Mouse (Mus musculus) spleen, postnatal 4 days (tissue): ENCODE measurements at regions not wholly inside any gene's neighbourhood (a gene's known extent, or its start where the extent isn't known, plus 50 kb on each side); places are given as distances from the start of the nearest gene placed in this dataset.

Experiments
- DNase-seq, 2 experiments: peaks; one replicate each; pipeline ENCODE4 v3.0.0; 2022; ENCODE audit warnings: low spot score in 2 of 2

DNA sequence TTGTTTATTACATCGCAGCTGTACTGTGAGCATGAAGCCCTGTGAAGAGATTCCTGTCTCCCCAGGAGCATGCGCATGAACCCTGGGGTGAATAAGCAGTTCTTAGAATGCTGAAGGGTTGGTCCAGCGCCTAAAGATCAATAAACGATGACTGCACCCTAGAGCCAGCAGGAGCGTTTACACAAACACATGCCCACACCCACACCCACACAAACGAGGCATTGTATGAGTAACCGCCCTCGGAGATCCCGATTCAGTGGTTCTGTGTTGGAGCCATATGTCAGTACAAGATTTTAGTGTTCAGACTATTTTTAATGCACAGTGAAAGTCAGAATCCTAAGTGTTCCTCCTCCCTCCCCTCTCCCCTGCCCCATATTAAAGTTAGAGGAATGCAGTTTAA, 57.3 kb downstream of the Edn1 start:
- no peak for DNase-seq

DNA sequence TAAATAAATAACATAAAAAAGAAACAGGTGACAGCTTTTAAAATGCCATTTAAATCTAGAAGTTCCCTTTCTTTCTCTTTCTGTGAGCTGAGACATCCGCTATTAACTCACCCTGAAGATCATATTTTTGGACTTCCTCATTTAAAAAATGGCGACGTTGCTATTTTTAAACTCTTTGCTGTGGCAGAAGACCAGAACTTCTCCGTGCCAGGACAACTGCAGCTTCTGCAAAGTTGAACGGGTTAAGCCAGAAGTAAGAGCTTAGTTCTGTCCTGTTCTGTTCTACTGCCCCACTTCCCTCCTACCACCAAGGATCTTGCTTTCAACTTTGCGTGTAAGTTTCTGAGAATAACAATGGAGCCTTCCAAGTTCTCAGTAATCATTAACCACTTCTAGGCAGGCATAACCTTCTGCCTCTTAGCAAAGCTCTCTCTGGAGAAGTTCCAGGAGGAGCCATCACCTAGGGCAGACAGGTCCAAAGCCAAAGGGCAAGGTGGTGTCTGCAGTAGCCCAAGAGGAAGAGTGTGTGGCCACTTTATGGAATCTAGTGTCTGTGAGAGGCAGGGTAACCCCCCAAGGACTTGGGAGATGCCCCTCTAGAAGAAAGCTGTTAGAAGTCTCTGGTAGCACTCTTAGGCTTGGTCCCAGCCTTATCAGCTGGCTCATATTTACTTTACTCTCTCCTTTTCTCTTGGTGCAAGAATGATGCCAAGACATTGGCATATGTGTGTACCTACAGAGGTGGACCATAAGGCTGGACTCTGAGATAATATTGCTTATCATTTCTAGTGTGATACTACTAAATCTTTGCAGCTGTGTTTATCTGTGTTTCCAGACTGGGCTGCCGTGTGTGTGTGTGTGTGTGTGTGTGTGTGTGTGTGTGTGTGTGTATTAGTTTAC, 66.6 kb downstream of the Edn1 start:
- DNase-seq, result no peak

DNA sequence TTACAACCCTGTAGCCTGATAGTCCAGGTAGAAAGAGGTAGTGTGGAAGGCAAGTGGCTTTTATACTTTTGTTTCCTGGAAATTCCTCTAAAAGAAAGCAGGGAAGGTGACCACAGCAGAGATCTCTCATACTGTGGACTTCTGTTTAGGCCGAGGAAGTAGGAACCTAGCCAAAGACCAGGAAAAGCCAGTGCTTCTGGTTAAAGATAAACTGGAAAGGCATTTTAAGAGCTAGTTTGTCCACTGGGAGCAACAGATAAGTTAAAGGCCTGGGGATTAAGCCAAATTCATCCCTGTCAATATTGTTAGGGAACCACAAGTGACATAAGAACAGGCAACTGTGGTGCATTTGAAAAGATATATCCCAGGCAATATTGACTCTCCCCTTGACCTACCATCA, 68.5 kb downstream of the Edn1 start:
- no peak for DNase-seq

DNA sequence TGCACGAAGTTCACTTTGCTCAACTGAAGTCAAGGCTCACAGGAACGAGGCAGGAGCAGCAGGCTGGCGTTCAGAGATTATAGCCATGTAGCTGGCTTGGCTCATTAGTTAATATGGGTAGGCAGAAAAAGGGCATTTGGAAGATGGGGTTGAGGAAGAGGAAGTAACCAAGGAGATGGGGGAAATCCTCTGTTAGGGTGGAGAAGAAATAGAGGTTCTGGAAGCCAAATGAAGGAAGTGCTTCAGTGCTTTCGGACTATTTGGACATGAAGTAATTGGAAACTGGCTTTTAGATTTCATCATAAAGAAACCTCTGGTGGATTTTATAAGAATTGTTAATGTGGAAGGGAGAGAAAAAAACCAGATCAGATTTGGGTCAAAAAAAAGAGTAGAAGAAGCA, 70.9 kb downstream of the Edn1 start:
- no peak for DNase-seq

DNA sequence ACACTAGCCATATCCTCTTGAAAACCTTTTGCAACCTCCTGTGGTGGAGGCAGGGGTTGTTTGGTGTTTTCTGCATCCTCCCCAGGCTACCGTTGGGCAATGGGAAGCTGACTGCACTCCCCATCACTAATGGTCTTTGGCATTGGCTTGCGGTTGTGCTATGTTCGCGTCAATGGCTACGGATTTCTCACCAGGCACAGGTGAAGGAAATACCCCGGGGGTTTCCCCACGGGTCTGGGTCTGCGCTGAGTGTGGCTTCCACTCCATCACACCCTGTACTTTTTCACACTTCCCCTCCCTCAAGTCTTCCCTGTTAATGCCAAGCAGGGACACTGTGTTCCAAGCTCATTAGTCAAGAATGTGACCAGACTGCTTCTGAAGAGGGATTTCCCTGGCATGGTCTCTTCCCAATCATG, 72.9 kb downstream of the Edn1 start:
- DNase-seq, result no peak

DNA sequence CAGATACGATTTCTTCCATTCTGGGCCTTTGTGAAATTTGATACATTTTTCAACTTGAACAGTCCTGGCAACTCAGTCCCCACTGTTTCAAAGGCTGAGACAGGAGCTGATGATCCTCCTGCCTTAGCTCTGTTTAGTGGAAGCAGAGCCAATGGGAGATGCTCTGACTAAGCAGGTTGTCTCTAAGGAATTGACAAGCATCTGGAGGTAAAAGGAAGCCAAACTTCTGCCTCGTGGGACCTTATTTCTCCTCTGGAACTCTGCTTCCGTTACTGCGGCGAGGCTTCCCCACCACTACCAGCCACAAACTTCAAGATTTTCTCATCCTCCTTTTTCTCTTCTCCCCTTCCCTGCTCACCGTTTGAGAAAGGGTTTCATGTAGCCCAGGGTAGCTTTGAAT, 78.4 kb downstream of the Edn1 start:
- DNase-seq, result no peak

DNA sequence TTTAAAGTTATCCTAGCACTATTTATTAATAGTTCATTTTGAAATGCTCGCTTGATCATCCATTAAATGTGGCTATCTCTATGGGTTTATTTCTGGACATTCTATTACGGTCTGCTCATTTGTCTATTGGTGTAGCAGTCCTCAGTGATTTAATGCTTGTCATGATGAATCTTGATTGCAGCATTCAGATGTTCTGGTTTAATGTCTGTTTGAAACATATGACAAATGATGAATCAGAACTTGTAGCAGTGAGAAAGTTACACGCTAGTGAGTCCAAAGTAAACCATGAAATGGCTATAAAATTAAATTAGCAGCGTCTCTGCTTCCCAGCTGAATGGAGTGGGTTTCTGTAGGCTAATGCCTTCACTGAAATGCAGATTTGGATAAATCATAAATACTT, 81.8 kb downstream of the Edn1 start:
- DNase-seq, result no peak

DNA sequence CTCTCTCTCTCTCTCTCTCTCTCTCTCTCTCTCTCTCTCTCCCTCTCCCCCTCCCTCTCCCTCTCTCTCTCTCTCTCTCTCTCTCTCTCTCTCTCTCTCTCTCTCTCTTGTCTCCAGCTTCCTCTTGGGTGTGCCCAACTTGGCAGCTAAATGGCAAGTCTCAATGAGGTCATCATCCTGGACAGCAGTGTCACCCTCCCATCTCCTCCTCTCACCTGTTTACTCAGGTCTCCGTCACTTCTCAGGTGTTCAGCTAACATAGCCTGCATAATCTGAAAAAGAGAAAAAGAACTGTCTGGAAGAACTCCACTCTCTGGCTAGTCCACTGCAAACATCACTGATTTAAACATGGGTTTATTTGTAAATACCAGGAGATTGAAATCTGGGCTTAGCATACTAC, 89.1 kb downstream of the Edn1 start:
- no peak for DNase-seq

DNA sequence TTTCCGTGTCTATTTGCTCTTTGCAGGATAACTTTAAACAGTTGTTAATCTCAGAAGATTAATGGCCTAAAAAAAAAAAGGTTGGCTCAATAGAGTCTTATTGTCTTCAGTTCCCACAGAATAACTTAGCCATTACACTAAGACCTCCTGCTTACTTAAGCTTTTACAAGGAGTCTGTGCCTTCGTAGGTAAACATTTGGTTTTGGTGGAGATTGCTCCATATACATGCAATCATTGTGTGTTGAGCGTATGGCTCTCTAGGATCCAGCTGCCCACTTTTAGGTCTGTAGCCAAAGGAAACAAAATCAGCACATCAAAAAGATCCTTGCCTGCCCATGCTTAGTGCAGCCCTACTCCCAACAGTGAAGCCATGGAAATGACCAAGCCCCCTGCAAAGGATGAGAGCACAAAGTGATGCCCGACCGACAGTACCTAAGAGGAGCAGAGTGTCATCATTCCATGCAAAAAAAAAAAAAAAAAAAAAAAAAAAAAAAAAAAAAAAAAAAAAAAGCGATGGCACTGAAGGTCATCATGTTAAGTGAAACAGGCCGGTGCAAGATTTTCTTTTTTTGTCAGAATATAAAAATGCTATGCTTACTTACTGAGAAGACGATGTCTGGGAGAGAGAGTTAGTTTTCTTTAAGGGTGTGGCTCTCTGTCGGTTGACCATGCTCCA, 90.2 kb downstream of the Edn1 start:
- DNase-seq, result no peak

DNA sequence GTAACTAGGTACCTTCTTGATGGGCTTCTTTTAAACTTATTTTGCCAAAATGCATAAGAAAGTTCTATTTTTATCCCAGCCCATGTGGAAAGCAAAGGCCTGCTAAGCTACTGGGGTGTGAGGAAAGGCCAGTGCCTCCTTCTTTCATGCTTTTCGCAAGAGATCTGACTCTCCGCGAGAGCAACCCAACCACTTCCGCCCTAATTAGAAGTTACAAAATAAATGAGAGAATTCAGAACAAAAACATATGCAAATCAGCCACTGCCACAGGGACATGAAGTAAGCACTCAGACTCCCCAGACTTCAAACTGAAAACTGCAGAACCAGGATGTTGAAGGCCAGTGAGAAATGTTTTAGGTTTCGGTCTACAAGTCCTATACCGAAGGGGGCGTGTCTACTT, 91.4 kb downstream of the Edn1 start:
- DNase-seq, result no peak

DNA sequence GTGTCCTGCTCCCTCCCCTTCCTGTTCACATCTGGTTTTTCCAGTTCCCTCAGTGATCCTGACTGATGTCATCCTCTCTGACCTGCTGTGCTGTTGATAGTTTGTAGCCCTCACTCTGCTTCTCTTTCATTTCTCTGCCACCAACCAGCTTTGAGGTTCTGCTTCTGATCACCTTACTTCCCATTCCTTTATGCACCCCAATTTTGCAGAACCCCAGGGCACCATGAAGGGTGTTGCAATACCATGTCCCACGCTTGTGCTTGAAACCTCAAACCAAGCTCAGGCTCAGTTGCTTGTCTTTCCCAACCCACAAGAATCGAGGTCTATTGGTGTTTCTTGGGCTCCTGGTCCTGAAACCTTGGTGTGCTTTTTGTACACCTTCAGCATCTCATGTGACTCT, 93.3 kb downstream of the Edn1 start:
- DNase-seq, result no peak

DNA sequence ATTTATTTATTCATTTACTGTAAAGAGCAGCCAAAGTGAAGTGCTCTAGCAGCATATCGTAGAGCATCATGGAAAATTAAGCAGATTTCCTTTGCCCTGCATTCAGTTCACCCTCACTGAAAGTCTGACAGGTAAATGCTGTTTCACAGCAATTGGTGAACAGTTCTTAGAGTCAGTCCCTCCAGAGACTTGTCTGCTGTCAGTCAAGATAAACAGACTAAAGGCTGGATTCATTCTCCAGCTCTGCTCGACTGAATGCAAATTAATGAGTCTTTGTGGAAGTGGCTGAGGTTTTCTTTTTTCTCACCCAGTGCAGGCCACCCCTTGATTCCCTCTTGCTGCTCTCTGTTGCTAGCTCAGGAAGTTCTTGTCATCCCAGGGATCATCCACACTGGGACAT, 100.2 kb downstream of the Edn1 start:
- no peak for DNase-seq

DNA sequence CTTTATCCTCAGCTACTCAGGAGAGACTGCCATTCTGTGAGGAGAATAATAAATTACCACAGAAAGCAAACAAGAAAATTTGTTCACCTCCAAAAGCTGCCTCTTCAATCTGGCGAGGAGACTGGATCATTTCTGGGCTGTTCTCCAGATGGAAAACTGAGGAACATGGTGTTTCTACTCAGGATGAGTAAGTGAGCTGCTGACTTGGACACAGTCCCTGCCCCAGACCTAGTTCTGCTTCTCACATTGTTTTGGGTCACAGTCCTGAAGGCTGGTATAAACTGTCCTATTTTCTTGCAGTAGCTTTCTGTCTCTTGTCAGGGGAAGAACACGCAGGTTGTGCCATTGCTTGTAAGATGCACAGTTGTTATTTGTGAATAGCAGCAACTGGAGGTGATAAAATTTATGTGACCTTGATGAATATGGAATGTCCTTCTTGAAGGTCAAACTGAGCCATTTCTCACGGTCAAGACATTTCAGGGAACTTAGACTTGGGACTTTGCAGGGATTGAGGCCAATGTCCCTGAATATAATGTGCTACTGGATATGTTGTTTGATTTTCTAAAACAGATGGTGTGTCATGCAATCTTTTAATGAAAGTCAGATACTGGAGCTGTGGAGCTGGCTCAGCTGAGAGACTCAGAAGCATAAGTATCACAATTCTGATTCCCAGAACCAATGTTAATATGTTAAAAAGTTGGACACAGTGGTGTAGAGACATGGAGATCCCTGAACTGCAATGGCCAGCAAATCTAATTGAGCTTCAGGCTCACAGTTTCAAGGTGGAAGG, 102.2 kb downstream of the Edn1 start:
- DNase-seq, result no peak

DNA sequence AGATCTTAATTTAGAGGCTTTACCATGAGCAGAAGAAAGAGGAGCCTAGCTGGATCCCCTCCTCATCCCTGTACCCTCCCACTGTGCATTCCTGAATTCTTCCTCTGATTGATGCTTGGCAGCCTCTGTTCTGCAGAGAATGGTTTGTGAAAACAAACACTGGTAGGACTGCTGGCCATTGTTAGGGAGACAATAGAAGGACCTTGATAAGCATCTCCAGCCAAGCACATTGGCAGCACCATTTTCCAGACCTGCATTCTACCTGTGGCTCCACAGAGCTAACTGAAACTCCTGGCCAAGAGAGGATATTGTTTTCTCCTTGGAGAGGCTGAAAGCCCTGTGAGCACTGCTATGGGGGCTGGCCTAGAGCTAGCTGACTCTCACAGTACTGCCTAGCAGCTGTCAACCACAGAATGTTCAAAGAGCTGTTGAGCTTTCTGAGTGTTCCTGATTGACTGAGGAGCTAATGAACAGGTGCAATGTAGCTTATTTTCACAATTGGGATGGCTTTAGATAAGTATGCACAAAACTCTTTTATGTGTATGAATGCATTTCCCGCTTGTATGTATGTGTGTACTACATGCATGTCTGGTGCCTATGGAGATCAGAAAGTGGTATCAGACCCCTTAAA, 111.5 kb downstream of the Edn1 start:
- no peak for DNase-seq

DNA sequence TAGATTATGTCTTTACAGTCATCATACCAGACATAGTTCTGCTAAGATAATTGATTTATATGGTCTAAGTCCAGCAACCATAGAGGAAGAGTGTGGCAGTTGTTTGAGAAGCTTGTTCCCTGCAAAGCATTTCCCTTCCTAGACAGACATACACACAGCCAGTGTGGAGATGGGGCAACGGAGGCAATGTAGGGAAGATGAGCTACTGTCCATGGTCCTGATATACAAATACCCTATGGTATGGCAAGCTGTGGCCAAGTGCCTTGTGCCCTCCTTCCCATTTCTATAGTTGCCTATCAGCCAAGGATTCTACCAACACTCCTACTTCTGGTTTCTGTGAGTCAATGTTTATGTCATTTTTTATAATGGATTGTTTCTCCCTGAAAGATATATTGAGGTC, 145.6 kb downstream of the Edn1 start:
- no peak for DNase-seq

DNA sequence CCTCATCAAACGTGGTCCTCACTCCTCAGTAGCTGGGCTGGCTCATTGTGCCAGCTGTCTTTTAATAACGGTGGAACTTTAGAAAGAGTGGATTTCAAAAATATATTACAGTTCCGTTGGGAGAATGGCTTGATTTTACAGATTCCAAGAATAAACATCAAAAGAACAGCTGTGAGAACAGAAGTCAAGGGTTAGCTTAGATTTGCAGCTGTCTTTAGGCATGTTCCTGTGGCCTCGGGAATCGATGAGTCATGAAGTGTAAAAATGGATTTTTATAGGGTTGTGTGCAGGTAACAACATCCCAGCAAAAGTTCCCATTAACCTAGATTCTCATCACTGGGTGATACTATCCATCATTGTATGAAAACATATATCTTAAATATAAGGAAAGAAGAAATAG, 152.4 kb downstream of the Edn1 start:
- no peak for DNase-seq

DNA sequence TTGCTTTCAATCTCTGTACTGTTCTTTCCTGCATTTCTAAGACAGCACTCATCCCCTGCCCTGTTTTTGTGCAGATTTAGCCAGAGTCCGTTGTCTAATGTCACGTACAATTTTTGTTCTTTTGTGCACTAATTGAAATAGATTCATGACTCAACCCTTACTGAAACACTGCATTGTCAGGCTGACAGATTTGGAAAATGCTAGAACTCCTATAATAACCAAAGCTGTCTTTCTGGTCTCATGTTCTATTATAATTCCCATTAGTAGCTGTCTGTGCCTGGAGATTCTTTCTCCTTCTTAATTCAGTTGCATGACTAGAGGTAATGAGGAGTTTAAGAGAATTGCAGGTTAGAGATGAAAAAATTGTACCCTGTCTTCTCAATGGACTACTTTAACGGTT, 158.6 kb downstream of the Edn1 start:
- DNase-seq, result no peak

DNA sequence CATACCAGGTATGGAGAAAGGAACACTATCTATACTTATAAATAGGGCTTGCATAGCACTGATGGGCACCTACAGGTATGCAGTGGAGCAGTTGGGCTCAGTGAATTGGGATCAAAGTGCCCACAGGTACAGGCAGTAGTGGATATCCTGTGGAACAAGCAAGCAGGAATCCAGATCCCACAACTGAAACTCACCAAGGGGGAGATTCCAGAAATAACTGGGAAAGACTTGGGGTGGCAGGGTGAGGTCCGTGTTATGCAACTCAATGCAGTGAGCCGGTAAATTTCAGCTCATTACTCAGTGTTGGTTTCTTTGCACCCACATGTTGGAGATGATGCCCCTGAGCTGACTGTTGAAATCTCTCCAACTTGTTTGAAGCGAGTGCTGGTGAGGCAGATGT, 177.5 kb downstream of the Edn1 start:
- no peak for DNase-seq

DNA sequence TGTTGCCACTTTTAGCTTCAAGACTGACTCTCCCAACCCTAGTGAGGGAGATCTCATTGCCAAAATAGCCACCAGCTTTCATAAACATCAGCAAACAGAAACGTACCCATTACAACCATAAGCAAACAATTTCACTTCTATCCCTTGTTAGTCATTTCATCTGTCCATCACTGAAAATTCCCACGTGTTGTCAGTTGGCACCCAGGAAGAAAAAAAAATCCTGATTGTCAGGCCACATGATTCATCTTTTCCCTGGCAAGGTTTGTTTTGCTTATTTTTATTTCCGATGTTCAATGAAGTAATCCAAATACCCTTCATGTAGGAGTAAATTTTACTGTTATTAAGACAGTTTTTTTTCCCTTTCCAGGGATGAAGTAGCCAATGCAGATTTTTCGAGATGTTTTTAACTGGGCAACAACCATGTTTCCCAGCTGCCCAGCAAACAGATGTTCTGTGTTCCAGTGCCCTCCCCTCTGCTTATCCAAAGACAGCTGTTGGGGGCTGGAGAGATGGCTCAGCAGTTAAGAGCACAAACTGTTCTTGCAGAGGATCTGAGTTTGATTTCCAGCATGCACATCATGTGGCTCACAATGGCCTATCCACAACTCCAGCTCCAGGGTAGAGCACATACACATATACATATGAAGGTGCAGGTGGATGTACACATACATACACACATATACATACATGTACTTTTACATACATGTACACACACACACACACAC, 189.3 kb upstream of the Phactr1 start:
- DNase-seq, result no peak

DNA sequence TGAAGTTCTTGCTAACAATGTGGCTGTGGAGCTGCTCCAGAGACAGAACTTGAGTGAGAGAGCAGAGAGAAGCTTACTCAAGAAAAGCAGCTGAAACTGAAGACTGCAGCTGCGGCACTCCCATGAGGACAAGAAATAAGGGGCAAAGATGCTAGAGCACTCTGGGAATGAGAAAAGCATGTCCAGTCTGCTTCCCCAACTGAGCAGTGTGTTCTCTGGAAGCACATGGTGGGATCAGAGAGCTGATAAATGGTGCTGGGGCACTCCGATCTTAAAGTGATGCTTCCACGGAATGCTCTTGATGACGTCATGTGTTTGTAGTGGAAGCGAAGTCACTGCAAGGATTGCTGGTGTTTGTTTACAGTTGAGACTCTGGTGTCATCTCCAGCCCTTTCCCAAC, 186.1 kb upstream of the Phactr1 start:
- DNase-seq, result no peak

DNA sequence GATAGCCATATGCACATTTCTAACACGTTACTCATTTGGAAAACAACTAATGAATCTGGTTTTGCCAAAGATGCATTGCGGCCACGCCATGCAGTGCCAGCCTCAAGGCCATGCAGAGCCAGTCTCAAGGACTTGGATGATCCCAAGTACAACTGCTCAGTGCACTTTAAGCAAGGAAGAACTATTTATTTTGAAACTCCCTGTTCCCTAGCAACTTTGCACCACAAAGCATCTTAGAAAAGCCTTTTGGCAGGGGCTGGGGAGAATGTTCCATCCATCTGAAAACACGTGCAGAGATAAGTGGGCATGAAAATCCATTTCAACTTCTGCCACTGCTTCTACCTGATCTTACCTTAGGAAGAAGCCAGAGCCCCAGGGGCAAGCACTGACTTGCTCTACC, 182.1 kb upstream of the Phactr1 start:
- no peak for DNase-seq

DNA sequence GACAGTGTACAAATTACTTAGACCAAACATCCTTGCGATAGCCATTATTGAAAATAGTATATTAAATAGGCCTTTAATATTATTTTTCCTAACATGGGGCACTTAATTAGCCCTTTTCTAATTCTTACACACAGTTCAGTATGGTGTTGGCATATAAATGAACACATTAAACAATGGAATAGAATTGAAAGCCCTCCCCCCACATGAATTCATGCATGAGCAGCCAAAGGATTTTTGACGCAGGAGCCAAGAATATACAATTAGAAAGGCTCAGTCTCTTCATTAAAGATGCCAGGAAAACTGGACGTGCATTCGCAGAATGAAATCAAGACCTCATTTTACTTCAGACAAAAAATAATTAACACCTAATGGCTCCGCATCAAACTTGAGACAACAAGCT, 172.9 kb upstream of the Phactr1 start:
- DNase-seq, result no peak
